Mouse (Mus musculus): ENCODE measurements around the gene Flrt1.
A peak's percentile ranks its signal among the peaks of the same experiment; 100 is the strongest.

Gene Flrt1

DNA sequence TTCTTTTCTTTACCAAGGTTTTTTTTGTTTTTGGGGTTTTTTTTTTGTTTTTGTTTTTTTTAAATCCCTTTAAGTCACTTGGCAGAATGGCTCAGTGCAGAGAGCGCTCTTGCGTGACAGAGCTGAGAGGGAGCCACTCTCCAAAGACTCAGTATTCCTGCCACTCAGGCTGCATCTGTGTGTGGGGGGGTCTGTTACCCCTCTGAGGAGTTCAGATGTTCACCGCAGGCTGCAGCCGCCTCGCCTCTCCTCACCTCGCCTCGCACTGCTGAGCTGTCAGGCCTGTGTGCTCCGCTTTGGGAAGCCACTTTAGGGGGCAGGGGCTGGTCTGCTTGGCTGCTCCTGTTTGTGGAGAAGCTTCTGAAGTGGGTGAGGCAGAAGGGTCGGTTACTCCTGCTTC is at the start of gene Flrt1:
Flrt1 (minus strand) TSS at position 186 of the 400 bp plus-strand sequence.
- DNase-seq: no peak

DNA sequence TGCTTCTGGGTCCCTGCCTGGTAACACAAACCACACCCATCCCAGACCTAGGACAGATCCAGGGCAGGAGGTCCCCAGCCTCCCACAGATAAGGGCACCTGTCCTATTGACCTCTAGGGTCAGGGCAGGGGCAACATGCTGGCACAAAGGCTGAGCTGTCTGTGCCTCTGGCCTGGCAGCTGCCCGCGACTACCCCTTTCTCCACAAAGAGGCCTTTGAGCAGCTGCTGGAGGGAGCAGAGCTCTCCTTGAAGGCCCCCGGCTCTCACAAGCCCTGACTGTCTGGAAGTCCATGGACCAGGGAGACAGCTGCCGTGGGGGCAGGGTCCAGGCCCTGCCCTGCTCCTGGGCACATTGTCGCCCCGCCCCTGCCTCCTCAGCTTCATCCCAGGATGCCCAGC is 49.7 kb upstream of the Flrt1 start:
- no peak for DNase-seq

DNA sequence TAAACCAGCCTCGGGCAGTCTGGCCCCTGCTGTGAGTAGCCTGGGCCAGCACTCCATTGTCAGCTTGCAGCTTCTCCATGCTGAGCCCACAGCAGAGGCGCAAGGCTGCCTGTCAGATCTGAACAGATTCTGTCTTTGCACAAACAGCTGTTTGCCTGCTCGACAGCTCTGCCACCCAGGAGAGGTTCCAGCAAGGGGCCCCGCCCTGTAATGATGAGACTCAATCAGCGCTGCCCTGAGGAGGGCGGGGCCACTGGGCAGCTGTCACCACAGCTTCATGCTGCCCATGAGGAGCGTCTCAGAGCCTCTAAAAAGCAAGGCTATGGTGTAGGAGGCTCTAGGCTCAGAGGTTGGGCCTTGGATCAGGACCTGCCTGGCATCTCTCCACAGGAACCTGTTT is 47.7 kb upstream of the Flrt1 start:
- DNase-seq: no peak

DNA sequence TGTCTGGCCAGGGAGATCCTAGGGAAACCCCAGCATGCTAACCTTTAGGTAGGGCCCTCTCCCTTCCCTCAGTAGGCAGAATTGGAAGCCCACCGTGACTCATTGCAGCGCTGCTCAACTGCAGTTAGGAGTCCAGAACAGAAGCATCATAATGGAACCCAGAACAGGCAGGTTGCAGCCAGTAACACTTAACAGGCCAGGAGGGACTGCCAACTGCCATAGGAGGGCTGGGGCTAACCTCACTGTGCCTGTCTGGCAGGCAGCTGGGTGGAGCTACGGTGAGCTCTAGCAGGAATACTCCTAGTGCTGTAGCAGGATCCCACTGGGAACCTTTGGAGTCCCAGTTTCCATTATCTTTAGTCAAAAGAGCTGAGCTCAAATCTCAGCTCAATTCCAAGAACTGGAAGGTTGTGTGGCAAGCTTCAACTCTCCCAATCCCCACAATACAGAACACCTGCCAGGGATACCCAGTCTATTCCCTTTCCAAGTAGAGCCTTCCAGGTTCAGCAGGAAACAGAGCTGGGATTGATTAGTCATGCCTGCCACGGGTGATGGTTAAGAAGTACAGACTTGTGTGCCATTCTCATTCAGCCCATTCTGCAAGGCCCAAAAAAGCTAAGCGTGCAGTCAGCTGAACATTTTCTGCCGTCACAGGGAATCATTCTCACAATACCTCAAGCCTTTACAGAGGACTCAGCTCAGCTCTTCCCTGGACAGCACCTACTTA is 46.6 kb upstream of the Flrt1 start:
- DNase-seq: no peak

DNA sequence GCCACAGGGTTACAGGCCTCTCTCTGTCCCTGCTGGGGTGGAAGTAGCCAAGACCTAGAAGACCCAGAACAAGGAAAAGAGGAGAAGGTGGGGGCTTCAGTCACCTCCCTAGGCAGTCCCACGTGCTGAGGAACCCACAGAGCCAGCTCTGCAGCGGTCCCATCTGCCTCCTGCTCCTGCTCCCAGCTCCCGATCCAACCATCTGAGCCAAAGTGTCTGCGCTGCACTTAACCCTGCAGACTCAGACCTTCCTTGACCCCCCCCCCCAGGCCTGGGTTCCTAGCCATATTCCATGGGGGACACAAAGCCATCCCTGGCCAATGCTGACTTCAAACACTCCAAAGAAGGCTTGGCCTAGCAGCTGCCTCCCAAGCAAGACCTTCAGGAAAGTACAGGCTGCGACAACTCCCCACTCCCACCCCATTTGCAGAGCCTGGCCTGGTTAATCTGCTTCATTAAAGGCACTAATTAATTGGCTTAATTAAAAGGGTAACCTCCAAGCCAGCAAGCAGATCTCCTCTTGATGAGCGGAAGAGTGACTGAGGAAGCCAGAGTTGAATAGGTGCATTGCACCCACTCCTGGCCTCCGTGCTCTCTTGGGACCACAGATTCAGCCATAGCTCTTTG is 45.9 kb upstream of the Flrt1 start:
- no peak for DNase-seq

DNA sequence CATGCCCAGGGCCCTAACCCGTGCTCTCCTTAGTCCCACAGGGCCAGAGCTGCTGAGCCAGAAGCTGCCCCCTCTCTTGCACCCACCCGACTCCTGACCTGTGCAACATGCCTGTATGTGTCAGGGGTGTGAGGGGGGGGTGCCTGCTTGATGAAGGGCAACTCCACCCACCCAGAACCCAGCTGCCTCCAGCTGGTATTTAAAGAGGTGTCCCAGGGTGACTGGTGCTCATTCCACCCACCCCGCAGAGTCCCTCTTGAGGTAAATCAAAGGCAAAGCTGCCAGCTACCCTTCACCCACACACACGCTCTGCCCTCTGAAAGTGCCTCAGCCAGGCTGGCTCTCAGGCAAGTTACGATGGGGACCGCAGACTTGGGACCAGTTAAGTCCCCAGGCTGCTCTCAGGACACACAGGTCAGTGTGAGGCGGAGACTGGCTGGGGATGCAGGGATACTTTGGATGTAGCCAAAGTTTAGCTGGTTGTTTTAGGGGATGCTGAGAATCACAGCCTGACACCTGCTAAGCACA is 43.7 kb upstream of the Flrt1 start:
- DNase-seq: no peak

DNA sequence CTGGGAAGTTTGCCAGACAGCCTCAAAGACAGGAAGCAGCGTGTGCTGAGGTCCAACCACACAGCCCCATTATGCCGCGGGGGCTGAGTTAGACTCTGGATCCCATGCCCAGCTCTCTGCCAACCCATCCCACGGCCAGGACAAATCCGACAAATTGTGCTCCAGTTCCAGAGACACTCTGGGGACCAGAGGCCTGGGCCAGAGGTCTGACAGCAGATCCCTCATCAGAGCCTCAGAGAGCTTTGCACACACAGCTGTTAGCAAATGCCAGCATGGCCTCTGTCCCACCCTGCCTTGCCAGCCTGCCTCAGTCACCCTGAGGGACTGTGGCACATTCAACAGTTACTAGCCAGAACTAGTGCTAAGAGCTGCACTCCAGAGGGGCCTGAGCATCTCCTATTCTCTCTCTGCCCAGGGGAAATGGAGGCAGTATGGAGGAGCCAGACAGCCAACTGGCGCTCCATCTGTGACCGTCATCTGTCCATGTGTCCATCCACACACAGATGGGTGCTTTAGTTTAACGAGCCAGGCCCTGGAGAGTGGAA is 43.1 kb upstream of the Flrt1 start:
- DNase-seq: peak; percentile 49 to 50

DNA sequence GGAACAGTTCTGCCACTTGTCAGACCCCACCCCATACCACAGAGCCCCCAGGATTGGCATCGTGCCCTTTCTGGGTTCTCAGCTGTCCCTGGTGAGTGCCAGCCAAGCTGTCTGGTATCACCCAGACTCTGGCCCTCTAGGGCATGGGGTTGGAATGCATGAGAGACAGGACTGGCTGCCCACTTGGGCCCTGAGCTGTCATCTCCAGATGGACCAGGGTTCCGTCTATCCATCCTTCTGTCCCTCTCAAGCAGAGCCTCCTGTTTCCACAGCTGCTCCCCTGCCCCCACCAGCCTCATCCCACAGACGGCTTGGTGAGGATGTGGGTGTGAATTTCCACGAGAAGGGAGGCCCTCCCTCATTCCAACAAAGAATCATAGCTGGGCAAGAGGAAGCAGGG is 42.6 kb upstream of the Flrt1 start:
- DNase-seq: no peak

DNA sequence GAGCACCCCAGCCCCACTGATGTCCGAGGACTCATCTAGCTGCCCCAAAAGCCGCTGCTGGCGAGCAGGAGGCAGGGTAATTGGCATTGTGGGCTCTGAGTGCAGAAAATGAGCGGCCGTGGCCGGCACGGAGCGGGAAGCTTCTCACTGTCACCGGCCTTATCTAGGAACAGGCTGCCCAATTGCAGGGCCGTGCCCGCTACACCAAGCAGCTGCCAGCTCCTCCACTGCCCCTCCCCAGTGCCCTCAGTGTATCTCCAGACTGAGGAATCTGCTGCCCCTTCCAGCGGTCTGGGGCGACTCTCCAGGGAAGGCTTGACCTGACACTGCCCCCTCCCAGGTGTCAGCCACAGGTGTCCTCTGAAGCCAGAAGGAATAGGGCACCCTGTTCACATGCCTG is 40.8 kb upstream of the Flrt1 start:
- DNase-seq: no peak

DNA sequence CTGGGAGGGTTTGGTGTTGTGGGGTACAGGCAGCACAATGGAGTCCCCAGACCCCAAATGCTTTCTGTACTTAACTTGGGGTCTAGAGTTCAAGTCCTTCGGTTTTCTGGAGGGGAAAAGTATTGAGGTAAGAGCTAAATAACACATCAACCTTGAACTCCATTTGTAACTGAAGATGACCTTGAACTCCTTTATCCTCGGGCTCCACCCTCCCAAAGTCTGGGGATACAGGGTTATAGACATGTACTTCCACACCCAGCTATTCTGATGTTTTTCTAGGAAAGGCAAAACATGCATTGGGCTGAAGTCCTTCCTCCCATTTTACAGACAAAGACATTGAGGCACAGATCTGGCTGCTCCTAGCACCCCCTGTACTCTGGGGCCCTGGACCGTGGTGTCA is 38.9 kb upstream of the Flrt1 start:
- no peak for DNase-seq

DNA sequence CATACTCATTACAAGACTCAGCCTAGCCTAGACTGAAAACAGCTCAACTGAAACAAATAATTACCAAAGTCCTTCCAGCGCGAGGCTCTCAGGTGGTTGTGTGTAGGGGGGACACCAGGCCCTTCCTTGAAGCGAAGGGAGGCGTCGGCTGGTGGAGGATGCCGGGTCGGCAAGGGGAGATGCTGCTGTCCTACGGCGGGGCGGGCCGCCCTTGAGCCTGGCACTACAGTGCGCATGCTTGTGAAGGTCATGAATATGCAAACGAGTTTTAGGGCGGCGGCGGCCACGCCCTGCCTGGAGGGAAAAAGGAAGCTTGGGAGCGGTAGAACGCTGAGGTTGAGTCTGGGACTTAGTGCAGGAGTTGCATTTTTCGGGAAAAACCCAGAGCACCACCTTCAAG is 38.3 kb upstream of the Flrt1 start:
- peak; percentile 53 to 61 for DNase-seq

DNA sequence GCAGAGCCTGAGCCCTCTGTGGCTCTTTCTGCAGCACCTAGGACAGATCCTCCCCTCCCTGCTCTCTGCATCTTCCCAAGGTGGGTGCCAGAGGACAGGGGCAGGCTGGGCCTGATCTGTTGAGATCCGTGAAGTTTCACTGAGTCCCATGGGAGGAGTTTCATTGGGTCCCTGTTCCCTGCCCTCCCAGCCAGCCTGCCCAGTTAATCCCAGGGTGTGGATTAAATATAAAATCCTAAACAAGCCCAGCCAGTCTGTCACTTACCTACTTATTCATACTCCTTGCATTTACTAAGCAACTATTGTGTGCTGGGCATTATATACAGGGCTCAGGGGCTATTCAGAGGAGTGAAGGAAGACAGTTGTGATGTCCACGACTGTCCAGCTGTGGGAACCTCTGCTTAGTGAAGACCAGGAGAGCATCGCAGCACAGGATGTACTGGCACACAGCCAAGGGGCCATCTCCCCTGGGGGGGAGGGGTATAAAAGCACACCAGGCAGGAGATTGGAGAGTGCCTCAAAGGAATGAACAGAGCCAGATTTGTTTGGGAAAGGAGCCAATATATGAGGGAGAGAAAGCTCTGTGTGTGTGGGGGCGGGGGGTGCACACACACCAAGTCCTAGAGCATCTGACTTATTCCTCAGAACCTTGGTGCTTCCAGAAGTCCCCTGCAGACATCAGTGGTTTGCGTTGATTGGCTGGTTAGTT is 36.8 kb upstream of the Flrt1 start:
- DNase-seq: no peak

DNA sequence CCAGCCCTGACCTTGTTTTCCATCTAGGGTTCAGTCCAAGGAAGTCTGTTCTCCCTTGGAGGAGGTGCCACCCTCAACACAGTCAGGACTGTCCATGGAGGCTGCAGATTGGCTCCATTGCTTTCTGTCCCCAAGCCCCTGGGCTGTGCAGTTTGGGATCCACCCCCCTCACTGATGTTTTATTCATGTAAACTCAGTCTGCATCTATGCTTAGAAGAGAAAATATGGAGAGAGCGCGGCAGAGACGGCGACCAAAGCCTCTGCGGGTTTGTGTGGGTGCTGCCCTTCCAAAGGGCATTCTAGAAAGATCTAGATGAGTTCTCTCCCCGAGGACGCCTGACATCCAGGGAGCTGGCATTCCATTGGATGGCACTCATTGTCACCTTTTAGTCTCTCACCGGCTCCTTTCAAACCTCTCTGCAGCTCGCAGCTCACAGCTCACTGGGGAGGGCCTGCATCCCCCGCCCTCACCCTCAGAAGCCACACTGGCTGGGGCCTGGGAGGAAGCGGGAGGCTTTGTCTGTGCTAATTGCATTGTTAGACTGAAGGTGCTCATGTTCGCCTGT is 35.4 kb upstream of the Flrt1 start:
- no peak for DNase-seq

DNA sequence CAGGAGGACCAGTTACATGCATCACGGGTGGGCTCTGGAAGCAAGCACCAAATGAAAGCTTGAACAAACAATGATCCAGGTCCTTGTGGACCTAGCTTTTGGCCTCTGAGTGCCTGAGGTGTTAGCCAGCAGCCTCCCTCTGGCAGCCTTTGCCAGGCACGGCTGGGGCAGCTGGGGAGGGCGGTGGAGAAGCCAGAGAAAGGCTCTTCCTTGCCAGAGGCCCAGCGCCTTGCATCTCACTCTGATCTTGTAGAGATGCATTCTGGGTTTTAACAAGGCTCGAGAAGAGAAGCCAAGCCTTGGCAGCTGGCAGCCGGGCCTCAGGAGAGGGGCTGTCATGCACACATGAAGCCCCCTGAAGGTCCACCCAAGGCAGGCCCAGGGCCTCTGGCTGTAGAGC is 34.8 kb upstream of the Flrt1 start:
- no peak for DNase-seq

DNA sequence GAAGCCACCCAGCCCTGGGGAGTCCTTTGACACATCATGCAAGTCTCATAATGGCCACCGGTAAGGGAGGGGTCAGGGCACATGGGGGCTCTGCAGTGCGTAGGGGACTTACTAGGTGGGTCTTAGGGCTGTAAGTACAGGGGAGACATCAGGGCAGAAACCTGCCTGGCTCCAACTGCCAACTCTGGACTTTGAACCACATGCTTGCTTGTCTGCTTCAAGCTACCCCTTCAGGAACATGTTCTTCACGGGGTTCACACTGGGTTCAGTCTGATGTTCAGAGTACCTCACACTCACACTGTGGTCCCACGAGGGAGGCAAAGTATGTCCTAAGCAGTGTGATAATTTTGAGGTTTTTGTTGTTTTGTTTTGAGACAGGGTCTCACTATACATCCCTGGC is 33.8 kb upstream of the Flrt1 start:
- no peak for DNase-seq

DNA sequence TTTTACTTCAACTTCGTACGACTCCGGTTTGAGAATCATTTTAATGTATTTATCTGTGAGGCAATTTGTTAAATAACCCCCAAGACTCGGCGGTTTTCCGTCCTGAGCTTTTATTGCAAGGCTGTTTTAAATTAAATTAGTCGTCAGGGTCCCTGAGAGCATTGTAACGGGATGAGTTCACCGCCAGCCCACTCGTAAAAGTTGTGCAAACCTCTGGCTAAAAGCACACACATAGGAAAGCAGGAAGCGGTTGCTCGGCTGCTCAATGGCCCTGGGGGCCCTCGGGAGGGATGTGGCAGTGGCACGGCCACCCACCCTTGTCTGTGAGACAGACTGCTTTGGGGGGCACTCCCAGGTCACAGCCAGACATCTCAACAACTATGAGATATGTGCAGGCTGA is 32.8 kb upstream of the Flrt1 start:
- DNase-seq: no peak

DNA sequence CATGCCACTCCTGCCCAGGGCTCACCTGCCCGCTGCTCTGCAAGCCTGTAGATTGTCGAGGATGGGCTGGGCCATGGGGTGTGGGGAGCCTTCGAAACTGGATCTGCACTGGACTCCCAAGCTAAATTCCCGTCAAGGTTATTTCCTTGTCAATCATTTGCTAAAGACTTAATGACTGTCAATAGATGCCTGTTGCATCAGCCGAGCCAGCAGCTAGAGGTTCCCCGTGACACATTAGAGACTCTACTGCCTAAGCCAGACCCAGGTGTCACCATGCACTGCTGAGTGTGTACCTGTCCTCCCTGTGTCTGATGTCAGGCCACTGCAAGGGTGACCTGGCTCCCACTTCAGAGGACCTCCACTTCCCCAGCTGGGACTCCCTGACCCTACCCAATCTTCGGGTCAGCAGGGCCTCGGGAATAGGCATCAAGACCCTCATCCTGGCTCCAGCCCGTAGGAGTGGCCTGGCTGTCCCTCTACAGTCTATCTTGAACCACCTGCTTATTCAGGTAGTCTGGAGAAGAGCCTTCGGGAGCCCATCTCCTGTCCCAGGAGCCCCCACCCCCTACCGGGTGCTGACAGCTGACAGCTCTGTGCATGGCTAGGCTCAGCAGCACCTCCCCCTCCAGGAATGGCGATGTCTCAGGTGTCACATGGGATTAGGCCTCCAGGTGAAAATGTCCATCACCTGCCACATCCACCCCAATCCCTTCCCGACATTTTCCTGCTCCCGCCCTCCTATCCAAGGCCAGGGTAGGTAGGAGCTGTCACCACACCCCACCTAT is 31.4 kb upstream of the Flrt1 start:
- DNase-seq: no peak

DNA sequence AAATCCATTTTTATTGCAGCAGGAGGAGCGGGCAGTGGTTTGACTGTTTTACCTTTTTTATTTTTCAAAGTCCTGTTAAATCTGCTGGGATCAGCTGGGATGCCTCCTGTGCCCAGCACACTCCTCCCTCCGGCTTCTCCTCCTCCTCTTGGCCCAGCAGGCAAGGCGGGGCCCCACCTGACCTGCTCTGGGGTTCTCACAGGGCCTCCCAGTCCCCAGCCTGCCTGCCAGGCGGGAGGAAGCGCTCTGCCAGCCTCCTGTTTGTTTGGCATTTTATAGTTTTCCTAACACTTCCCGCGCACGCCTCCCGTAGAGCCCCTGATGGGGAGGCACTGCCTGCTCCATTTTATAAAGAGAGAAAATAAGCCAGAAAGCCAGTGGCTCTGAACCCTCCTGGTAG is 30.5 kb upstream of the Flrt1 start:
- DNase-seq: peak; percentile 78 to 87

DNA sequence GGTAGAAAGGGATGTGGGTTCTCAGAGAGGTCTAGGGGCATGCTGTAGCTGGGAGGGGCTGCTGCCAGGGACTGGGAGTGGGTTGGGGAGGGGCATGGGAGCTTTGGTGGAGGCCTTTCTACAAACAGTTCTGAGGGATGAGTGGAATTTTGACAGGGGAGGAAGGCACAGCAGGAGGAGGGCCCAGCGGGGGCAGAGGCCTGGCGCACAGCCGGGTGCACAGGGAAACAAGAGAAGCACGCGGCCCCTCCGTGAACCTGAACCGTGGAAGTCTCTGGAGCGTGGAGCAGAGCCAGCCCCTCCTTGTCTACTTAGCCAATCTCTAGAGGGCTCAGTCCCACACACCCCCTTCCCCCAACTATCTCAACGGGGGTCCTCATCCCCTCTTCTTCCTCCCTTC is 30.0 kb upstream of the Flrt1 start:
- DNase-seq: peak; percentile 51

DNA sequence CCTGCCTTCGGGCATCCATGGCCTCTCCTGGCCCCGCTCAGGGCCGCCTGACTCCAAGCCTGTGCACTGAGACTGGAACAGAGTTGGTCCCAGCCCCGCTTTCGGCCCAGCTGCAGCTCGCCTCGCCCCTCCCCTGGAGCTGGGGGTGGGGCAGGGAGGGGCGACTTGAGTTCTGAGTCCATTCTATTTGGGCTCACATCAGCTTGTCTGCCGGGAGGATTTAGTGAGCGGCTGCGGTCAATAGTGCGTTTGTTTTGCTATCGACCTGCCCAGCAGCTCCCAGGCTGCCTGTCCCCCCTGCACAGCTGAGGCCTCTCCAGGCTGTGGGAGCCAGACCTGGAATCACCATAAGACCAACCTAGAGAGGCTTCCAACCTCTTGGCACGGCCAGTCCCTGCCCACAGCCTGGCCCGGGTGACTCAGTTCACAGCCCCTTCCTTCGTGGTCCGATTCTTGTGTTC is 29.1 kb upstream of the Flrt1 start:
- DNase-seq: peak in 1 of 2 experiments; percentile 36

DNA sequence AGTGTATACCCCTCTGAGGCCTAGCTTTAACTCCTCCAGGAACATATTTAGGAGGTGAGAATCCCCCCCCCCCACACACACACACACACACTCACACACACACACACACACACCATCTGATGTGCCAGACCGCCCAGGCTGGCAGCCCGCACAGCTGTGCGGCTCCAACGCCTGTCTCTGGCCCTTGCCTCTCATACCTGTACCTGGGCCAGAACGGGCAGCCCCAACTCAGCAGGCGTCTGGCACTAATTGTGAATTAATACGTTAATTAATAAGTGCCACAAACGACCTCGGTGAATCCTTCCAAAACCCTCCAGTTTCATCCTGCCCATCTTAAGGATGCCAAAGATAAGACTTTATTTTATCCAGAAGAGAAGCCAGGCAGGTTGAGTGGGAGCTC is 27.9 kb upstream of the Flrt1 start:
- DNase-seq: no peak

DNA sequence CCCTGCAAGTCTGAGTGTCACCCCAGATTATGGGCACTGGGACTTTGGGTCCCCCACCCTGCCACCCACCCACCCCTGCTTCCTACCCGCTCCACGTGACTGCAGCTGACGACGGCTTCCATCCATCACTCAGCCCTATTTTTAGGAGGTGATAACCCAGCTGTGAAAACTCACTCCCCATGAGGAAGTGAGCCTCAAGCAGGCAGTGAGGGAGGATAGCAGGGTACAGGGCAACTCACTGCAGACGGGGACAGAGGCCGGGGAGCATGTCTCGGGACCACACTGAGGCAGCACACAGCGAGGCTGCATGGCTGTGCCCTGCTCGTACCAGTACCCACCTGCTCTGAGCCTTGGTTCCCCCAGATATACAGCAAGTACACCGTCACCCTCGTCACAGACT is 24.8 kb upstream of the Flrt1 start:
- DNase-seq: no peak

All from cerebellum, adult 18-20 months (tissue).